Mouse (Mus musculus) neural tube, embryonic 11.5 days (tissue): ENCODE measurements around the gene Gm17604. TPM values are rescaled to one million over a fixed set of nuclear protein-coding genes. Genes with fewer than 3 reads are reported as not detected.
A peak's percentile ranks its signal among the peaks of the same experiment; 100 is the strongest.

Experiments used
- ATAC-seq: fragments of 200-750 bp; cut with Nextera tagmentation; 2 replicates; pipeline ENCODE4 v1.8.0; 2017; ENCODE audit warnings: moderate number of reproducible peaks, mild to moderate bottlenecking, moderate TSS enrichment, moderate library complexity; ENCODE audit not compliant: insufficient read depth, low FRiP score, low TSS enrichment
- DNase-seq: peaks from one replicate; pipeline ENCODE4 v3.0.0-alpha.2; 2015; ENCODE audit warnings: low spot score
- H3K27ac ChIP-seq: fragments of 300-500 bp; sonication (generic); 2 replicates; pipeline ENCODE4 v1.5.1; 2014; ENCODE audit warnings: low read depth, mild to moderate bottlenecking, low read length
- H3K27me3 ChIP-seq: fragments of 300-500 bp; sonication (generic); 2 replicates; pipeline ENCODE4 v1.6.1; 2014; ENCODE audit warnings: mild to moderate bottlenecking, low read length, mixed read lengths; ENCODE audit not compliant: control insufficient read depth, insufficient read depth
- H3K36me3 ChIP-seq: fragments of 300-500 bp; sonication (generic); 2 replicates; pipeline ENCODE4 v1.6.1; 2014; ENCODE audit warnings: mild to moderate bottlenecking, low read length, moderate library complexity, mixed read lengths; ENCODE audit not compliant: control insufficient read depth, insufficient read depth
- H3K4me1 ChIP-seq: fragments of 300-500 bp; sonication (generic); 2 replicates; pipeline ENCODE4 v1.6.1; 2014; ENCODE audit warnings: low read length, mixed read lengths; ENCODE audit not compliant: control insufficient read depth, insufficient read depth
- H3K4me2 ChIP-seq: fragments of 300-500 bp; sonication (generic); 2 replicates; pipeline ENCODE4 v1.6.1; 2014; ENCODE audit warnings: low read depth, mild to moderate bottlenecking, moderate library complexity
- H3K4me3 ChIP-seq: fragments of 300-500 bp; sonication (generic); 2 replicates; pipeline ENCODE4 v1.5.1; 2014; ENCODE audit warnings: low read depth, low read length
- H3K9ac ChIP-seq: fragments of 300-500 bp; sonication (generic); 2 replicates; pipeline ENCODE4 v1.6.1; 2014; ENCODE audit warnings: mild to moderate bottlenecking, low read length
- H3K9me3 ChIP-seq: fragments of 300-500 bp; sonication (generic); 2 replicates; pipeline ENCODE4 v1.6.1; 2016; ENCODE audit warnings: low read length; ENCODE audit not compliant: control insufficient read depth
- WGBS: fragments of 180-500 bp; shearing (Covaris S2); extraction: QIAGEN DNeasy Blood & Tissue Kit; methylation state at CpG from one replicate; pipeline ENCODE4 v1.1.7; 2014; 5-methylcytosine and 5-hydroxymethylcytosine counted together
- polyA plus RNA-seq: library from polyadenylated mRNA; unstranded; fragments of >200 nt; fragmentation: Nextera tagmentation; extraction: Ambion mirVana; gene quantifications from 2 replicates; pipeline ENCODE4 v1.2.1, GENCODE M21; 2014

Gene Gm17604
- not detected in 2 replicates for polyA plus RNA-seq

- no peak within 1 kb of the TSS for H3K9ac ChIP-seq
- no peak within 1 kb of the TSS for H3K27ac ChIP-seq
- no peak for ATAC-seq
- no peaks in the 10 kb centered on the region for H3K4me1 ChIP-seq
- no peaks in the 10 kb centered on the region for H3K36me3 ChIP-seq
- no peaks in the 10 kb centered on the region for H3K27me3 ChIP-seq
- DNase-seq: no peak
- H3K4me2 ChIP-seq: no peak within 1 kb of the TSS
- no peak within 1 kb of the TSS for H3K4me3 ChIP-seq
- H3K9me3 ChIP-seq: no peaks in the 10 kb centered on the region
Observed at GRCm38 (mm10) chrX:165004779-165005324, at the start of gene Gm17604. TSS of gene Gm17604 (minus strand) at chrX:165004829.

DNA sequence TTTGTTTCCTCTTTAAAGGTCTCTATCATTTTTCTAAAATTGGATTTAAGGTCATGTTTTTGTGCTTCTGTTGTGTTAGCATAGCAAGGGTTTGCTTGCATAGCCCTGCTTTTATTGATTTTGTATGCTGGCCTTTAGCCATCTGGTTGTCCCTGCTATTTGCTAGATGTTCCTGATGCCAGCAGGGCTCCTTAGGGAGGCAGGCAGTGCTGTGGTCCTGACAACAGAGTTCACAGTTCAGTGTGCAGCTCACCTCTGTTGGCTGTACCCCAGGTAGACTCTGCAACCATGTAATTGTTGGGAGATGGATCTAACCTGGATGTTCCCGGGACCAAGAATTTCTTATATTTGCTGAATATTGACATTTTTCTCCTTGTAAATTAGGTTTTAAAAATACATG, 45.3 kb upstream of the Gm17604 start:
- no peak for ATAC-seq
- WGBS: 93% methylated on average over 1 of the region's 1 CpGs
- no peaks in the 10 kb centered on the region for H3K9me3 ChIP-seq
- H3K4me2 ChIP-seq: no peak overlapping the region
- no peak overlapping the region for H3K4me3 ChIP-seq
- no peak overlapping the region for H3K9ac ChIP-seq
- H3K4me1 ChIP-seq: no peaks in the 10 kb centered on the region
- H3K27ac ChIP-seq: no peak overlapping the region
- H3K27me3 ChIP-seq: no peaks in the 10 kb centered on the region
- DNase-seq: no peak
- H3K36me3 ChIP-seq: no peaks in the 10 kb centered on the region

- no peak overlapping the region for H3K4me3 ChIP-seq
- 37% methylated on average over 4 of the region's 4 CpGs for WGBS
- H3K27ac ChIP-seq: no peak overlapping the region
- no peak overlapping the region for H3K4me2 ChIP-seq
- ATAC-seq (no peak), DNase-seq (no peak)
- H3K36me3 ChIP-seq: no peaks in the 10 kb centered on the region
- no peak overlapping the region for H3K9ac ChIP-seq
- no peaks in the 10 kb centered on the region for H3K9me3 ChIP-seq
- no peaks in the 10 kb centered on the region for H3K4me1 ChIP-seq
- H3K27me3 ChIP-seq: no peaks in the 10 kb centered on the region
Observed at GRCm38 (mm10) chrX:165003141-165003540, 1.5 kb downstream of the Gm17604 start.

DNA sequence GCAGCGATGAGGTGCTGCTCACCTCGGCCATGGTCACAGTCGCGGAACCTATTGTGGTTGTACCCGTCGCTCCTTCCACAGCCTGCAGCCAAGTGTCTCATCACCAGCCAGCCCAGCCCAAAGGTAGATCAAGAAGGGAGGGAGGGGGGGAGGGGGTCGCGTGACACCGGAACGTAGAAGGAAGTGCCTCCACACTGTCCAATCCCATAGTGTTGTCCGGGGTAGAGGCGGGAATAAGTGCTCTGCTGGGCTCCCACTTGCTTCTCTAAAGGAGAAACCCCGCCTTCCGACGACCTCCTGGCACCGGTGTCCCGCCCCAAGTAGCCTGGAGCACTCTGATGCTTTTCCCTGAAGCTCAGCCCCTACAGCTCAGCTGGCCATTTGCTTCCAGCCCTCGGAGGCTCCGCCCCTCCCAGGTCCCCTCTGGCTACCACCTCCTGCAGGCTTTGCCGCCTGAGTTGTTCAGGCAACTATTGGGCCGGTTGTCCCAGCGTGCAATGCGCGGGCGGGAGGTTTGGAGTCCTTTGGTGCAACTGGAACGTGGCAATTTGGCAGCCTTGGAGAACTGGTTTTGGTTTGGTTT, 24.3 kb downstream of the Gm17604 start, which contains the start of the genes Mospd2 and Fancb:
Mospd2 (minus strand) TSS at position 183 of the 583 bp plus-strand sequence.
Fancb (plus strand) TSS at position 400 of the 583 bp plus-strand sequence.
- Histone ChIP-seq H3K4me3 (peak within 1 kb of the TSS; percentile 52), H3K9me3 (no peaks in the 10 kb centered on the region), H3K4me2 (peak within 1 kb of the TSS; percentile 42), H3K9ac (peak within 1 kb of the TSS; percentile 55), H3K36me3 (no peaks in the 10 kb centered on the region), H3K27ac (no peak within 1 kb of the TSS), H3K27me3 (no peaks in the 10 kb centered on the region), H3K4me1 (no peaks in the 10 kb centered on the region; the same call in 1 of the 2 replicates)
- peak; percentile 83 for DNase-seq
- peak; percentile 99 for ATAC-seq
- 17% methylated on average over 22 of the region's 26 CpGs for WGBS

DNA sequence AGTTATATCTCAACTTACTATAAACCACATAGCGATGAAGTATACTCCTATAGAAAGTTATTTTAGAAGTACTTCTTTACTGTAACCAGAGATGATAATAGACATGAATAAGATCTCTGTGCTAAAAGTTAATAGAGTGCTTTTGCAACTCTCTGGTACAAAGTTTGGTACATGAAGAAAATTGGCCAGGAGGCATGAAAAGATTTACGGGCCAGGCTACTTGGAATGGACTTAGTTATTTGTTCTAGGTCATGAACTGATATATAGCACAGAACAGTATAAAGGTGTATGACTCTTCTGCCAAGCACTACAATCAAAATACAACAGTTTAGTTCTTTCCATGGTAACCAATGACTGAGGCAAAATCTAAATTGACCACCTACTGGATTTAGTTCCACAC, 25.8 kb downstream of the Gm17604 start:
- WGBS: 95% methylated on average over 2 of the region's 2 CpGs
- no peaks in the 10 kb centered on the region; the same call in 1 of the 2 replicates for H3K4me1 ChIP-seq
- H3K9me3 ChIP-seq: no peaks in the 10 kb centered on the region
- DNase-seq (no peak), ATAC-seq (no peak)
- H3K27me3 ChIP-seq: no peaks in the 10 kb centered on the region
- no peak overlapping the region for H3K9ac ChIP-seq
- H3K36me3 ChIP-seq: no peaks in the 10 kb centered on the region
- H3K27ac ChIP-seq: no peak overlapping the region
- H3K4me3 ChIP-seq: no peak overlapping the region
- H3K4me2 ChIP-seq: peak overlapping the region; percentile 38; the same call in 1 of the 2 replicates

DNA sequence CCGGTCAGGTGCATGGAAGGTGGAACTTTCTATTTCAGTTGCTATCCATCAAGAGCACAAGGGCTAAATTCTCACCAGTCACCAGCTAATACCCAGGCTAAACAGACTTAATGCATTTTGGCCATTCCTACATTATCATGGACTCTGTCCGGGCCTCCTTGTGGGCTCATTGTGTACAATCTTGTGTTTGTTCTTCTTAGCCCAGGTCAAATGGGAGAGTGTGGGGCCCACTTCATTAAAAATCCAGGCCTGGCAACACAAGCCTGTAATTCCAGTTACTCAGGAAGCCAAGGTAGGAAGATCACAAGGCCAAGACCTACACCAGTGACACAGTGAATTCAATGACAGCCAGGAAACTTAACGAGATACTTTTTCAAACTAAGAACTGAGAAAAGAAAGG, 33.4 kb downstream of the Gm17604 start:
- 93% methylated on average over 3 of the region's 3 CpGs for WGBS
- no peak overlapping the region for H3K27ac ChIP-seq
- no peaks in the 10 kb centered on the region for H3K27me3 ChIP-seq

GRCm38 (mm10) chrX:164965750-164966448, 38.7 kb downstream of the Gm17604 start:
- WGBS: 92% methylated on average over 3 of the region's 3 CpGs
- DNase-seq: no peak
- no peak overlapping the region for H3K27ac ChIP-seq
- H3K36me3 ChIP-seq: no peaks in the 10 kb centered on the region
- H3K4me1 ChIP-seq: no peaks in the 10 kb centered on the region
- H3K4me3 ChIP-seq: no peak overlapping the region
- no peak for ATAC-seq
- H3K27me3 ChIP-seq: no peaks in the 10 kb centered on the region
- no peak overlapping the region for H3K9ac ChIP-seq
- H3K9me3 ChIP-seq: no peaks in the 10 kb centered on the region
- no peak overlapping the region for H3K4me2 ChIP-seq

More for the DNA sequence above, 33.4 kb downstream of the Gm17604 start:
- Histone ChIP-seq H3K4me1 (no peaks in the 10 kb centered on the region), H3K9ac (no peak overlapping the region), H3K9me3 (no peaks in the 10 kb centered on the region), H3K4me3 (no peak overlapping the region), H3K36me3 (no peaks in the 10 kb centered on the region), H3K4me2 (no peak overlapping the region)
- ATAC-seq: no peak
- DNase-seq: no peak
